Mouse (Mus musculus) activated CD4-positive, CD25-positive, alpha-beta regulatory T cell, adult 4 months (primary cell): ENCODE results near the gene Ap1m2. TPM values are rescaled to one million over a fixed set of nuclear protein-coding genes. Genes with fewer than 3 reads are reported as not detected.
"Not testable (repeated sequence)": the region's sequence is repeated elsewhere in the genome, so short reads cannot be mapped to it uniquely, and the experiment has no call there.

Experiments
- ATAC-seq: one replicate; pipeline ENCODE4 v1.8.0; 2017
- polyA plus RNA-seq, 2 experiments: library from polyadenylated mRNA; unstranded; fragments of 100-300 nt; shearing (Covaris generic); gene quantifications; one replicate each; pipeline ENCODE4 v1.2.1; 2017

The Ap1m2 gene
- polyA plus RNA-seq, 2 experiments from 2014 or later, result 0.84 to 1.5 TPM

GRCm38 (mm10) chr9:21256349-21256748 is 55.8 kb downstream of the Ap1m2 start:
- ATAC-seq, result not testable (repeated sequence)

DNA sequence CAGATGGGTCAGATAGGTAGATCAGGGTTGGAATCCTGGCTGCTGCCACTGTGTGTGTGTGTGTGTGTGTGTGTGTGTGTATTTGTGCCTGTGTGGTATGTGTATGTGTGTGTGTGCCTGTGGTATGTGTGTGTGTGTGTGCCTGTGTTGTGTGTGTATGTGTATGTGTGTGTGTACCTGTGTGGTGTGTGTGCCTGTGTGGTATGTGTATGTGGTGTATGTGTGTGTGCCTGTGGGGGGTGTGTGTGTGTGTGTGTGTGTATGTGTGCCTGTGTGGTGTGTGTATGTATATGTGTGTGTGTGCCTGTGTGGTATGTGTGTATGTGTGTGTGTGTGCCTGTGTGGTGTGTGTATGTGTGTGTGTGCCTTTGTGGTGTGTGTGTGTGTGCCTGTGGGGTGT is 57.4 kb downstream of the Ap1m2 start:
- no peak for ATAC-seq

DNA sequence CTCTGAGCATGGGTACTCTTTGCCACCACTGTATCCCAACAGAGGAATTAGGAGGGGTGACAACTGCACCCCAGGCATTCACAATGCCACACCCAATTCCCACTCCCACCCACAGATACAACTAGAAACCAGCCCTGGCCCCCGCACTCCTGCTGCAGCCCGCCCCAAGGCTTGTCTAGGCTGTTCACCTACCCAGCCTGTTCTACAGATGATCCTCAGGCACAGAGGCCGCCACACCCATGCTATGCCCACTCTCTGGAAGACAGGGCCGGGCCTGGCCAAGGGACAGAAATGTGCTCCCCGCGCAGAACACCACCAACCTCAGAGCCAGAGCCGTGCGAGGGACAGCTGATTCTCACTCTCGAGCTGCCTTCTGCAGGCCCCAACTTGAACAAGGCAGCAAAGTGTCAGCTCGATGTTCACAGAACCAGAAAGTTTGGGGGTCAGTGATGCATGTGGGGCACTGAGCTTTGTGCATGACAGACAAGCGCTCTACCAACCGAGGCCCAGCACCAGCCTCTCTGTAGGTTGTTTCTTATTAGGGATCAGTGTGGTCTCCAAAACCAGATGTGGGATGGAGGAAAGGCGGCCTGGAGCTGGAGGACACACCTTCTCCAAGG is 60.9 kb downstream of the Ap1m2 start:
- no peak for ATAC-seq

DNA sequence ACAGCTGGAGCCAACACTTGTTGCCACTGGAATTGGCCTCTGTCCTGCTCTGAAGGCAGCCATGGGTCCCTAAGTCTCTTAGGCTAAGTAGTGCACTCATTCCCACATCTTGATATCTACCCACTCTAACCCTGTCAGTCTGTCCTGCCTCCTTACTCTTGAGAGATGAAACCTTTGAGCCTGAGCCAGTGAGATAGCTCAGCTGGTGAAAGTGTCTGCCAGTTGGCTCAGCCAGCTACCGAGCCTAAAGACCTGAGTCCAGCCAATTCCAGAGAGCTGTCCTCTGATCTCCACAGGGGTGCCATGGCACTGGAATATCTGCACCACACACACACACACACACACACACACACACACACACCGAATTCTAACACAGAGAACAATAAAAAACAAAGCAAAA is 61.6 kb downstream of the Ap1m2 start:
- no peak for ATAC-seq

DNA sequence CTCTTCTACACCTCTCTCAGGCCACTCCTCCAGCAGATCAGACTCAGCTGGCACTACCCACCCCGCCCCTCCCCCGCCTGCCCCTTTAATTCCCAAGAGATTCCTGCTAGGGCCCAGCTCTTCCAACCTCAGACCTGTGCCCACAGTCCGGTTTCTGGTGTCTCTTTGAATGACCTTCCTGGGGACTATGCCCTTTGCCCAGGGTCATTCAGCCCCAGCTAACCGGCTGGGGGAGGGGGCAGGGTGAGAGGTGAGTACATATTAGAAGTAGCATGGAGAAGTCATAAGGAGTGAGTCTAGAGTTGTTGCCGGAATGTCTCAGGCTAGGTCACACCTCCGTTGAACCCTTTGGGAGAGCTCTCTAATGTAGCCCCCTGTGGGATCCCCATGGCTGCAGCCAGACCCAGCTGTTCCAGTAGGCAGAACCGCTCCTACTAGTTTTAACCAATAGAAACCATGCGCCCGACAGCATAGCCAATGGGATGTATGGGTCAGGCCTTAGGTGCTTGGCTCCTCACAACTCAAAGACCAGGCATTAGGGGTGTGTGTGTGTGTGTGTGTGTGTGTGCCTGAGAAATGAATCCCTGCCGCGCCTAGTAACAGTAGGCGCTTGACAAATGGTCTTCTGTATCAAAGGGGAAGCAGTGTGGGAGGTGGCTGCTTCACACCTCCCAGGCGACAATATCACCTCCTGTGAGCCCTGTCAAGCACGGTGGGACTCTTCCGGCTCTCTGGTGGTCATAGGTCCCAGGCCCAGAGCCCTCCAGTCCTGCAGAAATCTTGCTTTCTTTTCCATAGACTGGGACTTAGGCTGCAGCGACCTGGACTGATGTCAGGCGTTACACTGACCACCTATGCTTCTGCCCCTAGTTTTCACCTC is 62.3 kb downstream of the Ap1m2 start:
- no peak for ATAC-seq

DNA sequence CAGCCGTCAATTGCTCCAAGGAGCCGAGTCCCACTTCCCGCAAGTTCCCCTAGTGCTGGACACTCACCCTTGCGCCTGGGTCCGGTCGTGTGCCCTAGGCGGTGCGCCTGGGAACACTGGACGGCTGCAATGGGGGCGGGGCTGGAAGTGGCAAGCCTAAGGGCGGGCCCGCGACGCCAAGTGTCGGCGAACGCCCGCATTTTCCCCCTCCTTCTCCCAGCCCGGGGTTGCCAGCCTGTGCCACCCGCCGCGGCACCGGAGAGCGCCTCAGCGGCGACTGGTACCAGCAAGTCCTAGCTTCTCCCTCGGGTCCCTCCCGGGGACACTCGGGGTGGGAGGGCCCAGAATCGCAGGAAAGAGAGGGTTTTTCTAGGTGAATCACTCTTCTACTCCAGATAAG is 63.8 kb downstream of the Ap1m2 start, which contains the start of gene S1pr5:
S1pr5 (minus strand) TSS at position 118 of the 400 bp plus-strand sequence.
- no peak for ATAC-seq

DNA sequence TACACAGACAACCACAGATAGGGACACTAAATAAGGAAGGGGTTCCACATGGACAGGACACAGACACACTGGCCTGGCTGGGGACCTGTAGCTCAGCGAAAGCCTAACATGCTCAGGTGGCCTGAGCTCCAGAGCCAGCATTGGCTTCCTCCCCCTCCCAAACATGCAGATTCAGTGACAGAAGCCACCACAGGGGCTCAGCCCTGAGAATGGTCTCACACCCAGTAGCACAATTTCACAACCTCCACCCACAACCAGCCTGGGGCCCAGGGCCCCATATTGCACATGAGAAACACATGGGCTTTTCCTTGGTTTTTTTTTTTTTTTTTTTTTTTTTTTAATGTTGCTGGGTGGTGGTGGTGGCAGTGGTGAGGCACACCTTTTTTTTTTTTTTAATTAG is 65.8 kb downstream of the Ap1m2 start:
- no peak for ATAC-seq

DNA sequence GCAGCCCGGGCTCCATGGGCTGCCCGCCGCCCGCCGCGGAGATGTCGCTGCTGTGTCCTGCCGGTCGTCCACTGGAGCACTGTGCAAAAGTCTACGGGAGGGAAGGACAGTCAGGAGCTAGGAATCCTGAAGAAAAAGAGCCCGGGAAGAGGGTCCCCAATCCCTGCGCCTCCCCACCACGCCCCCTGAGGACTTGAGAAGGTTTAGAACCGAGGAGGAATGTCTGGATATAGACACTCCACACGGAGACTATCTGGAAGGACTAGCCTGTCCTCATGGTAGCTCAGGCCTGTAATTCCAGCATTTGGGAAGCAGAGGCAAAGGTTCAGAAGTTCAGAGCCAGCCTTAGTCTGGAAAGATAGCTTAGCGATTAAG is 67.0 kb downstream of the Ap1m2 start:
- no peak for ATAC-seq

GRCm38 (mm10) chr9:21244428-21245112 is 67.6 kb downstream of the Ap1m2 start:
- no peak for ATAC-seq

Other genes starting within 250 kb of the Ap1m2 start
- under 1 TPM in 1 of 2 experiments, not detected in 1; 0.66 TPM for gene Zglp1, start 245.2 kb downstream of the Ap1m2 start, polyA plus RNA-seq
- gene Gm49373, start 239.2 kb downstream of the Ap1m2 start, polyA plus RNA-seq, result not detected
- 10 to 100 TPM; 14.3 to 17.2 TPM for gene Fdx1l, start 238.7 kb downstream of the Ap1m2 start, polyA plus RNA-seq
- gene Gm38431, start 220.3 kb downstream of the Ap1m2 start, polyA plus RNA-seq, result 1 to 10 TPM in 1 of 2 experiments, under 1 TPM in 1; 0.67 to 3.2 TPM
- 10 to 100 TPM; 22.8 to 25.1 TPM for gene Raver1, start 220.3 kb downstream of the Ap1m2 start, polyA plus RNA-seq
- gene Tyk2, start 181.1 kb downstream of the Ap1m2 start, polyA plus RNA-seq, result 10 to 100 TPM; 30.0 to 60.9 TPM
- gene Cdc37, start 162.4 kb downstream of the Ap1m2 start, polyA plus RNA-seq, result 100 to 1,000 TPM; 102 to 129 TPM
- gene Pde4a, start 146.6 kb downstream of the Ap1m2 start, polyA plus RNA-seq, result 1 to 10 TPM in 1 of 2 experiments, under 1 TPM in 1; 0.44 to 1.1 TPM
- gene Keap1, start 73.0 kb downstream of the Ap1m2 start, polyA plus RNA-seq, result 10 to 100 TPM; 16.9 to 30.0 TPM
- gene S1pr5, start 63.9 kb downstream of the Ap1m2 start, polyA plus RNA-seq, result under 1 TPM in 1 of 2 experiments, not detected in 1; 0.34 TPM
- 10 to 100 TPM; 24.3 to 26.8 TPM for gene Atg4d, start 47.0 kb downstream of the Ap1m2 start, polyA plus RNA-seq
- gene Kri1, start 24.4 kb downstream of the Ap1m2 start, polyA plus RNA-seq, result 10 to 100 TPM; 20.8 to 26.1 TPM
- 100 to 1,000 TPM; 142 to 158 TPM for gene Cdkn2d, start 20.9 kb downstream of the Ap1m2 start, polyA plus RNA-seq
- gene Slc44a2, start 8.4 kb upstream of the Ap1m2 start, polyA plus RNA-seq, result 100 to 1,000 TPM; 181 to 194 TPM
- 100 to 1,000 TPM in 1 of 2 experiments, 10 to 100 TPM in 1; 96.0 to 122 TPM for gene Ilf3, start 55.5 kb upstream of the Ap1m2 start, polyA plus RNA-seq
- 10 to 100 TPM; 34.0 to 38.8 TPM for gene Qtrt1, start 99.5 kb upstream of the Ap1m2 start, polyA plus RNA-seq
- 100 to 1,000 TPM; 100 to 114 TPM for gene Dnm2, start 112.6 kb upstream of the Ap1m2 start, polyA plus RNA-seq
- 1 to 10 TPM; 2.7 to 3.1 TPM for gene Tmed1, start 197.9 kb upstream of the Ap1m2 start, polyA plus RNA-seq
- gene AB124611, start 213.8 kb upstream of the Ap1m2 start, polyA plus RNA-seq, result 10 to 100 TPM; 56.9 to 62.4 TPM
- gene Carm1, start 234.6 kb upstream of the Ap1m2 start, polyA plus RNA-seq, result 1 to 10 TPM; 4.7 to 5.9 TPM